Mouse (Mus musculus) heart, postnatal 0 days (tissue): ENCODE data around the gene Ppm1m. TPM values are rescaled to one million over a fixed set of nuclear protein-coding genes. Genes with fewer than 3 reads are reported as not detected.

Experiments used
- ATAC-seq: fragments of 200-750 bp; cut with Nextera tagmentation; 2 replicates; pipeline ENCODE4 v1.8.0; 2017; ENCODE audit warnings: low read depth, moderate number of reproducible peaks, moderate library complexity; ENCODE audit not compliant: insufficient read depth
- DNase-seq: peaks from one replicate; pipeline ENCODE4 v3.0.0-alpha.2; 2016; ENCODE audit warnings: low spot score
- H3K27ac ChIP-seq: fragments of 300-500 bp; sonication (generic); 2 replicates; pipeline ENCODE4 v1.5.1; 2014; ENCODE audit warnings: low read depth, mild to moderate bottlenecking
- H3K27me3 ChIP-seq: fragments of 300-500 bp; sonication (generic); 2 replicates; pipeline ENCODE4 v1.6.1; 2014; ENCODE audit warnings: low read length, mixed read lengths; ENCODE audit not compliant: control insufficient read depth, insufficient read depth
- H3K36me3 ChIP-seq: fragments of 300-500 bp; sonication (generic); replicated peaks from 2 replicates; pipeline ENCODE4 v1.6.1; 2014; ENCODE audit warnings: low read length, mixed read lengths; ENCODE audit not compliant: control insufficient read depth, insufficient read depth
- H3K4me1 ChIP-seq: fragments of 300-500 bp; sonication (generic); 2 replicates; pipeline ENCODE4 v1.6.1; 2014; ENCODE audit warnings: antibody characterized with exemption; ENCODE audit not compliant: control insufficient read depth, insufficient read depth
- H3K4me2 ChIP-seq: fragments of 300-500 bp; sonication (generic); 2 replicates; pipeline ENCODE4 v1.6.1; 2014; ENCODE audit warnings: low read depth, mild to moderate bottlenecking, low read length, moderate library complexity
- H3K4me3 ChIP-seq: fragments of 300-500 bp; sonication (generic); 2 replicates; pipeline ENCODE4 v1.5.1; 2014; ENCODE audit warnings: low read depth, low read length
- H3K9ac ChIP-seq: fragments of 300-500 bp; sonication (generic); replicated peaks from 2 replicates; pipeline ENCODE4 v1.6.1; 2014; ENCODE audit warnings: low read depth, low read length, mixed read lengths
- H3K9me3 ChIP-seq: fragments of 300-500 bp; sonication (generic); replicated peaks from 2 replicates; pipeline ENCODE4 v1.6.1; 2016; ENCODE audit warnings: low read length; ENCODE audit not compliant: control insufficient read depth
- CTCF ChIP-seq: IDR thresholded peaks from 2 replicates; pipeline ENCODE4 v1.5.1; 2016; ENCODE audit warnings: antibody characterized with exemption, control low read depth, low read depth
- EP300 ChIP-seq: IDR thresholded peaks from 2 replicates; pipeline ENCODE4 v1.6.1; 2016; ENCODE audit warnings: antibody characterized with exemption, low read depth
- WGBS: fragments of 180-500 bp; shearing (Covaris S2); extraction: QIAGEN DNeasy Blood & Tissue Kit; methylation state at CpG from one replicate; pipeline ENCODE4 v1.1.7; 2014; 5-methylcytosine and 5-hydroxymethylcytosine counted together
- polyA plus RNA-seq: library from polyadenylated mRNA; unstranded; fragments of >200 nt; fragmentation: Nextera tagmentation; extraction: Ambion mirVana; gene quantifications from 2 replicates; pipeline ENCODE4 v1.2.1, GENCODE M21; 2015
- total RNA-seq: library from RNA; depleted of rRNA; stranded (reverse); fragments of >200 nt; gene quantifications from 2 replicates; pipeline ENCODE4 v1.2.3, GENCODE M21; 2014; ENCODE audit warnings: low replicate concordance; rRNA removed

The Ppm1m gene
- 7.5 and 22.8 TPM in 2 replicates for total RNA-seq
- polyA plus RNA-seq = 13.1 and 15.1 TPM in 2 replicates

- no peak for ATAC-seq
- 46% methylated on average over 18 of the region's 18 CpGs for WGBS
- TF ChIP-seq CTCF (no peak), EP300 (no peak)
Measured at GRCm38 (mm10) chr9:106199535-106200272, at the start of gene Ppm1m. Ppm1m (minus strand) TSS chr9:106199746.

DNA sequence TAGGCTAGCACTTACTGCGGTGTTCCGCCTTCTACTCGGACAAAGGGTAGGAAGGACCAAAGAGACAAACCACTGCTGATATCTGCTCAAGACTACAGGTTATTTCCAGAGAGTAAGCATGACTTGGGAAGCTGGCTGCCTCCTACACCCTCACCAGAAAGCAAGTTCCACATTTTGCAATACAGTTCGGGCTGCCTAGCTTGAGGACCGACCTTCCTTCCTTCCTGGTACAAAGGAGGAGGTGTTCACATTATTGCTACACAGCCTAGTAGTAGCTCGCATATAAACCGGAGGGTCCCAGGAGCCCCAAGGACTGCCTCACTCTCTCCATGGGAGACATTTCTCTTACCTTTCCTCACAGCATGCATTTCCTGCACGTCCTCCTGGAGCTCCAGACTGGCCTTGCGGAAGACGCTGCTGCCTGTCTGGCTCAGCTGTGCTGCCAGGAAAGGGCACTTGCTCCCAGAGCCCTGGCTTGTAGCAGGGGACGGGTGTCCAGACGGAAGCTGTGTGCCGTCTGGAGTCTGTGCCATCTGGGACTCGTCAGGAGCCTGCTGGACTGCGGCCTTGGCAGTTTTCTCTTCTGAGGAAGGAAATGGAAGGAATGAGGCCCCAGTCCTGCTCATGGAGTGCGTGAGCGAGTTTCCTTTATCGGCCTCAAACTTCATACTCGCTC lies 43.4 kb upstream of the Ppm1m start:
- no peak overlapping the region for H3K9ac ChIP-seq
- H3K4me1 ChIP-seq = peaks cover 12% of the 10 kb centered on the region
- DNase-seq (peak; percentile 57), ATAC-seq (peak; percentile 14; the same call in 1 of the 2 replicates)
- peak overlapping the region; percentile 23 for H3K27ac ChIP-seq
- 54% methylated on average over 19 of the region's 19 CpGs for WGBS
- H3K4me2 ChIP-seq = no peak overlapping the region
- H3K9me3 ChIP-seq = no peaks in the 10 kb centered on the region
- no peak for TF ChIP-seq EP300
- no peak for TF ChIP-seq CTCF
- H3K27me3 ChIP-seq = no peaks in the 10 kb centered on the region
- H3K36me3 ChIP-seq = peaks cover 65% of the 10 kb centered on the region
- H3K4me3 ChIP-seq = no peak overlapping the region

More at GRCm38 (mm10) chr9:106199535-106200272, at the start of gene Ppm1m:
- Histone ChIP-seq H3K4me2 (peak within 1 kb of the TSS; percentile 61), H3K9ac (peak within 1 kb of the TSS; percentile 55), H3K27me3 (no peaks in the 10 kb centered on the region), H3K4me3 (peak within 1 kb of the TSS; percentile 61), H3K4me1 (peaks cover 23% of the 10 kb centered on the region), H3K9me3 (no peaks in the 10 kb centered on the region), H3K27ac (peak within 1 kb of the TSS; percentile 4), H3K36me3 (0 out of 2 replicates have a peak, but pooled peaks cover 10% of the 10 kb centered on the region)
- DNase-seq = no peak

DNA sequence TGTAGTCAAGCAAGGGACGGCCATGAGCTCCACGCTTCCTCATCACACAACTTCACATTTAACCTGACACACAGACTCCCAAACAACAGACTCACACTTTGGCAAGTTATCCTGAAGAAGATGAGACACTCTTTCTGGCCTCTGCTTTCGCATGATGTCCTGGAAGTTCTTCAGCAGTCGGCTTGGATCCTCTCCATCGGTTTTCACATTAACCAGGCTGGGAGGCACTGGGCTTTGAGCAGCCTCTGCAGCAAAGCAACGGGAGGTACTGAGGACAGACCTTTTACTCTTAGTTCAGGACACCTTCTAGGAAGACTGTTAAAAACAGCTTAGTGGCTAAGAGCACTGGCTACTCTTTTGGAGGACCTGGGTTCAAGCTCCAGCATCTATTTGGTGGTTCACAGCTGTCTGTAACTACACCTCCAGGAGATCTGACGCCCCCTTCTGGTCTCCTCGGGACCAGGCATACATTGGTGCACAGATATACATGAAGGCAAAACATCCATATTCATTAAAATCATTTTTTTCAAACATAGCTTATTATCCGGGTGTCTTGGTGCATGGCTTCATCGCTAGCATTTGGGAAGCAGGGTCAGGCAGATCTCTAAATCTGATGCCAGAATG lies 42.1 kb upstream of the Ppm1m start:
- H3K27me3 ChIP-seq = no peaks in the 10 kb centered on the region
- peaks cover 78% of the 10 kb centered on the region for H3K36me3 ChIP-seq

GRCm38 (mm10) chr9:106237878-106238277 lies 38.3 kb upstream of the Ppm1m start:
- Histone ChIP-seq H3K36me3 (peaks cover 100% of the 10 kb centered on the region), H3K27ac (no peak overlapping the region), H3K27me3 (no peaks in the 10 kb centered on the region), H3K4me3 (no peak overlapping the region), H3K9ac (no peak overlapping the region), H3K9me3 (no peaks in the 10 kb centered on the region), H3K4me2 (no peak overlapping the region), H3K4me1 (0 out of 2 replicates have a peak, but pooled peaks cover 3% of the 10 kb centered on the region)
- TF ChIP-seq CTCF = no peak
- no peak for TF ChIP-seq EP300
- no peak for DNase-seq
- no peak for ATAC-seq
- WGBS = 89% methylated on average over 10 of the region's 10 CpGs

More for the DNA sequence above, 42.1 kb upstream of the Ppm1m start:
- 84% methylated on average over 10 of the region's 10 CpGs for WGBS
- no peak overlapping the region for H3K4me2 ChIP-seq
- no peak overlapping the region for H3K27ac ChIP-seq
- TF ChIP-seq CTCF (no peak), EP300 (no peak)
- H3K9me3 ChIP-seq = no peaks in the 10 kb centered on the region
- peaks cover 7% of the 10 kb centered on the region for H3K4me1 ChIP-seq
- H3K9ac ChIP-seq = no peak overlapping the region
- H3K4me3 ChIP-seq = no peak overlapping the region
- ATAC-seq (no peak), DNase-seq (no peak)

DNA sequence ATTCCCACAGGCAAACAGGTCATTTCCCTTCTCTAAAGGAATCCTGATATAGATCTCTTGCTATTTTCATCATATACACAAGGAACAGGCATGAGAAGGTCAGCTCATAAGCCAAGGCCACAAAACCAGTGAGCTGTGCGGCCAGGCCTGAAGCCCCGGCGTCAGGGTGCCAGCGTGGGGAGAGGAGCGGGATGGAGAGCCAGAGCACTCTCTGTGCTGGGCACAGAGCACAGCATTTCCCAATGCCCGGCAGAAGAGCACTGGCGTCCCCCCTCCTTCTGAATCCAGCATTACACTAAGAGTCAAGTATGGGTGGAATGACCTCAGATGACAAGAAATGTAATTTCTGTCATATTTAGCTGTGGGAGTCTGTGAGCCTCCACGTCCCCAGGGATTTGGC lies 37.9 kb upstream of the Ppm1m start:
- TF ChIP-seq EP300 (no peak), CTCF (no peak)
- ATAC-seq (no peak), DNase-seq (no peak)
- no peak overlapping the region for H3K4me3 ChIP-seq
- no peaks in the 10 kb centered on the region for H3K9me3 ChIP-seq
- H3K27me3 ChIP-seq = no peaks in the 10 kb centered on the region
- peaks cover 100% of the 10 kb centered on the region for H3K36me3 ChIP-seq
- no peak overlapping the region for H3K9ac ChIP-seq
- 81% methylated on average over 8 of the region's 8 CpGs for WGBS
- no peak overlapping the region for H3K27ac ChIP-seq
- no peak overlapping the region for H3K4me2 ChIP-seq
- 0 out of 2 replicates have a peak, but pooled peaks cover 3% of the 10 kb centered on the region for H3K4me1 ChIP-seq
